Mouse (Mus musculus) limb, embryonic 12.5 days (tissue): ENCODE results near the gene Clmn. TPM values are rescaled to one million over a fixed set of nuclear protein-coding genes. Genes with fewer than 3 reads are reported as not detected.

Experiments used
- polyA plus RNA-seq: library from polyadenylated mRNA; unstranded; fragments of >200 nt; fragmentation: Nextera tagmentation; extraction: Ambion mirVana; gene quantifications from 2 replicates; pipeline ENCODE4 v1.2.1, GENCODE M21; 2016

Gene Clmn
- polyA plus RNA-seq, 1 experiment from 2014 or later: 5.2 TPM

Other genes with a start within 250 kb of the Clmn start
- gene Dicer1, start 113.1 kb downstream of the Clmn start, polyA plus RNA-seq: 56.2 and 57.6 TPM in 2 replicates
- gene Syne3, start 144.7 kb upstream of the Clmn start, polyA plus RNA-seq: 0.54 and 0.61 TPM in 2 replicates
- 171 and 180 TPM in 2 replicates for gene Glrx5, start 167.6 kb upstream of the Clmn start, polyA plus RNA-seq